Mouse (Mus musculus) liver, postnatal 0 days (tissue): ENCODE measurements around the gene Raver2. TPM values are rescaled to one million over a fixed set of nuclear protein-coding genes. Genes with fewer than 3 reads are reported as not detected.
"Not testable (repeated sequence)": the region's sequence is repeated elsewhere in the genome, so short reads cannot be mapped to it uniquely, and the experiment has no call there.

Source experiments
- ATAC-seq: fragments of 200-750 bp; cut with Nextera tagmentation; 2 replicates; pipeline ENCODE4 v1.8.0; 2017; ENCODE audit warnings: mild to moderate bottlenecking, moderate library complexity
- DNase-seq: peaks from one replicate; pipeline ENCODE4 v3.0.0-alpha.2; 2016
- H3K27ac ChIP-seq: fragments of 300-500 bp; sonication (generic); 2 replicates; pipeline ENCODE4 v1.5.1; 2014; ENCODE audit warnings: antibody characterized with exemption, moderate library complexity, mild to moderate bottlenecking, low read depth
- H3K27me3 ChIP-seq: fragments of 300-500 bp; sonication (generic); 2 replicates; pipeline ENCODE4 v1.6.1; 2014; ENCODE audit warnings: low read length, control low read depth, mixed read lengths; ENCODE audit not compliant: insufficient read depth
- H3K36me3 ChIP-seq: fragments of 300-500 bp; sonication (generic); replicated peaks from 2 replicates; pipeline ENCODE4 v1.6.1; 2014; ENCODE audit warnings: mild to moderate bottlenecking, control low read depth, low read length, moderate library complexity, mixed read lengths; ENCODE audit not compliant: insufficient read depth
- H3K4me1 ChIP-seq: fragments of 300-500 bp; sonication (generic); 2 replicates; pipeline ENCODE4 v1.6.1; 2014; ENCODE audit warnings: antibody characterized with exemption, mild to moderate bottlenecking, control low read depth; ENCODE audit not compliant: insufficient read depth
- H3K4me2 ChIP-seq: fragments of 300-500 bp; sonication (generic); 2 replicates; pipeline ENCODE4 v1.6.1; 2014; ENCODE audit warnings: low read depth, mild to moderate bottlenecking, low read length, moderate library complexity, mixed read lengths
- H3K4me3 ChIP-seq: fragments of 300-500 bp; sonication (generic); 2 replicates; pipeline ENCODE4 v1.5.1; 2014; ENCODE audit warnings: low read depth, low read length
- H3K9ac ChIP-seq: fragments of 300-500 bp; sonication (generic); replicated peaks from 2 replicates; pipeline ENCODE4 v1.6.1; 2014; ENCODE audit warnings: mild to moderate bottlenecking, moderate library complexity
- H3K9me3 ChIP-seq: fragments of 300-500 bp; sonication (generic); 2 replicates; pipeline ENCODE4 v1.6.1; 2016; ENCODE audit warnings: mild to moderate bottlenecking, control low read depth, low read length, mixed read lengths
- CTCF ChIP-seq: sonication (generic); IDR thresholded peaks from 2 replicates; pipeline ENCODE4 v1.5.1; 2016; ENCODE audit warnings: antibody characterized with exemption, low read depth
- EP300 ChIP-seq: IDR thresholded peaks from 2 replicates; pipeline ENCODE4 v1.6.1; 2016; ENCODE audit warnings: antibody characterized with exemption, low read depth, mild to moderate bottlenecking
- WGBS: fragments of 180-500 bp; shearing (Covaris S2); extraction: QIAGEN DNeasy Blood & Tissue Kit; methylation state at CpG from one replicate; pipeline ENCODE4 v1.1.7; 2014; ENCODE audit not compliant: insufficient replicate concordance; 5-methylcytosine and 5-hydroxymethylcytosine counted together
- polyA plus RNA-seq: library from polyadenylated mRNA; unstranded; fragments of >200 nt; fragmentation: Nextera tagmentation; extraction: Ambion mirVana; gene quantifications from 2 replicates; pipeline ENCODE4 v1.2.1, GENCODE M21; 2015

Raver2 gene
- polyA plus RNA-seq, 1 experiment from 2014 or later, result 0.20 TPM

DNA sequence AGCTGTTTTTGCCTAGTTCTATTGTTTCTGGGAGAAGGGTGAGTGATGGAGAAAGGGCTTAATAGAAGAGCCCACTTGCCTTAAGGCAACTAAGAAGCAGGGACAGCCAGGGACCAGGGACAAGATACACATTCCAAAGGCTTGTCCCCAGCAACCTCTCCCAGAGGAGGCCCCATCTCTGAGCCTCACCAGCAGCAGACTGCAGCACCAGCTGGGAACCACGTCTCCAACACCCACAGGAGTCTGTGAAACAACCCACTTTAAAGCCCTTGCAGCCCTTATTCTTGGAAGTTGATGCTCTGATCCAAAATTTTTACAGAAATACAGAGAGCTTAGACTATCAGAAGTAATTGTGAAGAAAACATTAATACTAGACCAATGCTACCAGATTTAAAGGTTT is 18.9 kb downstream of the Raver2 start:
- 41% methylated on average over 1 of the region's 1 CpGs for WGBS
- no peak for ATAC-seq

DNA sequence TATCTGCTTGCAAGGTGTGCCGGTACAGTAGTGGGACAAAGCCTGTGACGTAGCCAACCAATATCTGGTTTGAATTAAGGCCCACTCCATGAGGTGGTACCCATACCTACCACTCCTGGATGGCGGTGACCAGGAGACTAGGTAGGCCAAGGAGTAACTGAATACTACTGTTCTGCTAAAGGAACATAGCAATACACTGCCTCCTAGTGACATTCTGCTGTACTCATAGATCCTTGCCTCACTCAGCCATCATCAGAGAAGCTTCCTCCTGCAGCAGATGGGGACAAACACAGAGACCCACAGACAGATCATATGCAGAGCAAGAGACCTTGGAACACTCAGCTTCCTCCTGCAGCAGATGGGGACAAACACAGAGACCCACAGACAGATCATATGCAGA is 21.8 kb downstream of the Raver2 start:
- not testable (repeated sequence) for H3K27me3 ChIP-seq, H3K4me3 ChIP-seq, H3K36me3 ChIP-seq, H3K4me1 ChIP-seq, DNase-seq, H3K27ac ChIP-seq, ATAC-seq, H3K9me3 ChIP-seq, H3K9ac ChIP-seq, H3K4me2 ChIP-seq
- 84% methylated on average over 3 of the region's 3 CpGs for WGBS

More for the DNA sequence above, 18.9 kb downstream of the Raver2 start:
- Histone ChIP-seq H3K9ac (no peak overlapping the region), H3K27ac (no peak overlapping the region), H3K4me2 (no peak overlapping the region), H3K4me3 (no peak overlapping the region), H3K4me1 (no peaks in the 10 kb centered on the region; the same call in 1 of the 2 replicates), H3K27me3 (no peaks in the 10 kb centered on the region), H3K36me3 (no peaks in the 10 kb centered on the region), H3K9me3 (no peaks in the 10 kb centered on the region)
- DNase-seq, result no peak
- TF ChIP-seq EP300, result no peak
- no peak for TF ChIP-seq CTCF

DNA sequence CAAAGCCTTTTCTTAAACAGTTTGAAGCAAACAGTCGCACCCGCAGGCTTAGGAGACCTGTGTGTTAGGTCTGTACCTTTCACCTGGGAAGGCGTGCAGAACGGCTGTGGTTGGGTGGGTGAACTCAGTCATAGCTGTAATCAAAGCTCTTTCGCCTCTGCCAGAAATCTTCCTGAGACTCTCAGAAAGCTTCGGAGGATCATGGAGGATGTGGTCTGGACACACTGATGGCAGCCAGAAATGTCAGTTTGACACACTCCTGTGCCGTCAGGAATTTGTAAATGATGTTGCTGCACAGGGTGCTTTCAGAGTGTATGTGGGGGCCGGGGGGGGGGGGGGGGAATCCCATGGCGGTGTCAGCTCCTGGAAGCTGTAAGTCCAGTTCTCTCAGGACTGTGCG is 24.5 kb downstream of the Raver2 start:
- Histone ChIP-seq H3K27me3 (no peaks in the 10 kb centered on the region), H3K9ac (no peak overlapping the region), H3K36me3 (no peaks in the 10 kb centered on the region), H3K4me2 (no peak overlapping the region), H3K4me1 (no peaks in the 10 kb centered on the region), H3K4me3 (no peak overlapping the region), H3K27ac (no peak overlapping the region), H3K9me3 (no peaks in the 10 kb centered on the region)
- 72% methylated on average over 10 of the region's 10 CpGs for WGBS
- DNase-seq (no peak), ATAC-seq (no peak)
- TF ChIP-seq EP300 (no peak), CTCF (no peak)

DNA sequence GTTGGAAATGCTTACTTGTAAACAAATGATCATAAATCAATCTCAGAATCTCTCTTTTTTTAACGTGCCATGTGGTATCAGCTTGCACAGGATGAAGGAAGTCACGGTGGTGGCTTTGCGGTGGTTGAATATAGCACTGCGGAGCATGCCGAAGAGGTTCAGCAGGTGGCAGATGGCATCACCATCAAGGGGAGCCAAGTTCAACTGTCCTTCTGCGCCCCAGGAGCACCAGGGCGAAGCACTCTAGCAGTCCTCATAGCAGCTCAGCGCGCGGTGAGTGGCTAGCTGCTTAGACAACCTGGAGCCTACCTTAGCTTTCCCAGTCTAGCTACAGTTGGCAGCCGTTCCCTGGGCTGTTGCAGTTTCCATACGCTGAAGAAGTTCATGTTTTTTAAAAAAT is 38.3 kb downstream of the Raver2 start:
- TF ChIP-seq EP300 (no peak), CTCF (no peak)
- no peaks in the 10 kb centered on the region for H3K4me1 ChIP-seq

DNA sequence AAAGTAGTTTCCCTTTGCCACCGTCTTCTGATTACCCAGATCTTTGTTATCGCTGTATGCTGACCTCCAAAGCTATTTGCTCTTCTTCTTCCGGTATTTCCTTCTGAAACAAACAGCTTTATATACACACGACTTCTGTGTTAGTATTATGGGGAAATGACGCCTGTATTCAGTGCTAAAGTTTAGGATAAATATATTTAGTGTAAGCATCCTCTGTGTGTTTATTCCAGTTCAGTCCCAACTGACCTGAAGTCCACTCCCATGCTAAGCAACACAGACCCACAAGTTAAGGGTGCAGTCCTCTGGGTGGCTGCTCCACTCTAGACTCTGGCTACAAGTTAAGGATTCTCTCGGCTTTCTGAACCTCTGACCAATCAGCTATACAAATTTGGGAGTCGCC is 52.2 kb downstream of the Raver2 start:
- DNase-seq (no peak), ATAC-seq (no peak)
- H3K27me3 ChIP-seq, result no peaks in the 10 kb centered on the region
- no peaks in the 10 kb centered on the region for H3K4me1 ChIP-seq
- WGBS, result 70% methylated on average over 7 of the region's 7 CpGs
- H3K36me3 ChIP-seq, result no peaks in the 10 kb centered on the region
- no peak overlapping the region for H3K27ac ChIP-seq
- TF ChIP-seq EP300 (no peak), CTCF (no peak)
- H3K4me2 ChIP-seq, result no peak overlapping the region
- H3K9ac ChIP-seq, result no peak overlapping the region
- no peak overlapping the region for H3K4me3 ChIP-seq
- H3K9me3 ChIP-seq, result no peaks in the 10 kb centered on the region

More for the DNA sequence above, 38.3 kb downstream of the Raver2 start:
- Histone ChIP-seq H3K27ac (no peak overlapping the region), H3K36me3 (no peaks in the 10 kb centered on the region), H3K27me3 (no peaks in the 10 kb centered on the region), H3K9me3 (no peaks in the 10 kb centered on the region), H3K4me3 (no peak overlapping the region), H3K4me2 (no peak overlapping the region), H3K9ac (no peak overlapping the region)
- 78% methylated on average over 12 of the region's 12 CpGs for WGBS
- ATAC-seq (no peak), DNase-seq (no peak)

DNA sequence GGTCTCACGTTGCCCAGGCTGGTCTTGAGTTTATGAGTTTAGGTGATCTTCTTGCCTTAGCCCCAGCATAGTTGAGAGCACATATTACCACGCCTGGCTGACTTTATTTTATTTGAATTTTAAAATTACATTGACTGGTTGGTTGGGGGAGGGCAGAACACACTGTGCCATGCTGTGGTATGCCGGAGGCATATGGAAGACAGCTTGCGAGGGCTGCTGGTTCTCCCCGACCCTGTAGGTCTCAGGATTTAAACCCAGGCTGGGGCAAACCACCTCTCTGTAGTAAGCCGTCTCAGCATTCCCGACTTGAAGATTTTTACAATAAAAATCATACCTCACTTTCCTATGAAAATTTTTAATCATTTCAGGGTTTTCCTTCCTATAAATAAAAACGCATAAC is 66.2 kb downstream of the Raver2 start:
- no peak overlapping the region for H3K27ac ChIP-seq
- H3K9ac ChIP-seq, result no peak overlapping the region
- no peak overlapping the region for H3K4me3 ChIP-seq
- no peaks in the 10 kb centered on the region for H3K27me3 ChIP-seq
- no peaks in the 10 kb centered on the region for H3K4me1 ChIP-seq
- DNase-seq (no peak), ATAC-seq (no peak)
- H3K36me3 ChIP-seq, result no peaks in the 10 kb centered on the region
- 77% methylated on average over 8 of the region's 8 CpGs for WGBS
- TF ChIP-seq CTCF, result no peak
- no peak for TF ChIP-seq EP300
- no peak overlapping the region for H3K4me2 ChIP-seq
- H3K9me3 ChIP-seq, result no peaks in the 10 kb centered on the region

DNA sequence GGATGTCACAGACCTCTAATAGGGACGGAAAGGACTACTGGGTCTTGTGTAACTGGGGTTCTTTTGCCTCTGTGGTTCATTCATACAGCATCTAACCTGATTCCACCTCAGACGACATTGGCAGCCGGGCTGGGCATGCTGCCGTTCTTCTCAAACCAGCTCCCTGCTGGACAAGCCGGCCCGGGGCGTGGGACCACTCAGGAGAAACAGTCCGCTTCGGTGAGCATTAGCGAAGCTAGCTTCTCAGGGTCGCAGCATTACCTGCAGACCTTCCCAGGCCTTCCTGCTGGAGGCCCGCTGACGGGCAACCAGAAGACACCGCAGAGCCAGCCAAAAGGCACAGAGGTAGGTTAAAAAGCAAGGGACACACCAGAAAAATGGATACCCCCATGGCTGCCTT is 67.1 kb downstream of the Raver2 start:
- no peak for TF ChIP-seq CTCF
- no peak for TF ChIP-seq EP300
- H3K9me3 ChIP-seq, result no peaks in the 10 kb centered on the region
- no peak overlapping the region for H3K4me2 ChIP-seq
- no peaks in the 10 kb centered on the region for H3K36me3 ChIP-seq
- ATAC-seq, result no peak
- DNase-seq, result no peak
- 90% methylated on average over 14 of the region's 14 CpGs for WGBS
- no peak overlapping the region for H3K27ac ChIP-seq
- H3K27me3 ChIP-seq, result no peaks in the 10 kb centered on the region
- no peak overlapping the region for H3K4me3 ChIP-seq
- no peak overlapping the region for H3K9ac ChIP-seq
- H3K4me1 ChIP-seq, result no peaks in the 10 kb centered on the region
